Mouse (Mus musculus) heart, adult 11 months (tissue): Measurements from ENCODE around the gene Dbndd2.

Experiments
- DNase-seq: peaks from one replicate; pipeline ENCODE4 v3.0.0; 2022

The Dbndd2 gene

DNA sequence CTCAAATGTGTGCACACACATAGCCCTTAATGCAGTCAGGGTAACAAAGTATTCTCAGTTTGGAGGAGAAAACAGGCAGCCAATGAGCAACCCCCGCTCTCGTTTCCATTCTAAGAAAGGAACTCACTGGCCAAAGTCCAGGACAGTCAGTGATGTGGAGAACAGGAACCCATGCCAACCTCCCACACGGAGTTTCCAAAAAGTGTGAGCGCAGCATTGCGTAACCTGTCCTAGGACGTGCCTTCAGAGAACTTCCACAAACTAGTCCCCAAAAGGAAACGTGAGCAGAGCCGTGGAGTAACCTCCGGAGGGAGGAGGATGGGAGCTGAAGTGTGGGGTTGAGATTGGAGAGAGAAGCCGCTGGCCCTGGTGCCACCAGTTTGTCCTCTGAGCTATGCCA is 31.1 kb upstream of the Dbndd2 start:
- DNase-seq: peak; percentile 99

GRCm38 (mm10) chr2:164455421-164456190 is 30.3 kb upstream of the Dbndd2 start:
- DNase-seq: peak; percentile 98

- DNase-seq: no peak
These were observed 29.5 kb upstream of the Dbndd2 start for GRCm38 (mm10) chr2:164456413-164456812.

GRCm38 (mm10) chr2:164456864-164457300 is 29.0 kb upstream of the Dbndd2 start, which contains the start of gene Sys1:
Gene Sys1, plus strand, starts transcription at chr2:164456964.
- no peak for DNase-seq

DNA sequence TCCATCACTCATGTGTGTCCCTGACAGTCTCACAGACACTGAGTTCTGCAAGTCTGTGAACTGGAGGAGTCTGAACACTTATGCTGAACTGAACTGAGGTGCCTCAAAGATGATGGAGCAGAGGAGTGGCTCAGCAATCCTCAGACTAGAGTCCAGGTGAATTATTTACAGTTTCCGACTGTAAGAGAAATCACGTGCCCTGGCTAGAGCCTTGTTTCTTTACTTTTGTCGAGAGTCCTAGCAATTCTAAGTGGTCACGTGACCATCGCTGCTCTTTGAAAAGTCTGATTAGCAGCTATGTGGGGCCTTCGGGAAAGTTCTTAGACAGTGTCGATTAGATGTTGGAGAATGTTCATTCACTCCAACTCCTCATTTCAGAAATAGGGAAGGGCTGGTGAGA is 28.0 kb upstream of the Dbndd2 start:
- no peak for DNase-seq

DNA sequence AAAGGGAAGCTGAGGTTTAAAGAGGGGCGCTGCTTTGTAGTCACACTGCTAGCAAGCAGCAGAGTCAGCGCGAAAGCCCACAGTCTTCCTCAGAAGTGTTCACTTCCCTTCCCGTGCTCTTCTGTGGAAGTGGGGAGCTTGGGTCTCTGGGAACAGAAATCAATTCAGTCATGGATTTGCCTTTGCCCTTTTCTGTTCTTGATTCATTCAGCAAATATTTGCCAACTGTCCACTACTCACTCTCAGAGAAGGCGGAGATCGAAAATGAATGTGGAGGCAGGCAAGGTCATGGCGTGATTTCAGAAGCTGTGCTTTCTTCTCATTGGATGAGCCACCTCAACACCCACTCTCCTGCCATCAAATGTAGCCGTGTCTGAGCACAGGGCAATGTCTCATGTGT is 27.4 kb upstream of the Dbndd2 start:
- peak; percentile 94 for DNase-seq

GRCm38 (mm10) chr2:164460745-164461551 is 25.0 kb upstream of the Dbndd2 start, which contains the start of gene Gm20458:
Gene Gm20458, plus strand, starts transcription at chr2:164460967.
- DNase-seq: peak; percentile 100

DNA sequence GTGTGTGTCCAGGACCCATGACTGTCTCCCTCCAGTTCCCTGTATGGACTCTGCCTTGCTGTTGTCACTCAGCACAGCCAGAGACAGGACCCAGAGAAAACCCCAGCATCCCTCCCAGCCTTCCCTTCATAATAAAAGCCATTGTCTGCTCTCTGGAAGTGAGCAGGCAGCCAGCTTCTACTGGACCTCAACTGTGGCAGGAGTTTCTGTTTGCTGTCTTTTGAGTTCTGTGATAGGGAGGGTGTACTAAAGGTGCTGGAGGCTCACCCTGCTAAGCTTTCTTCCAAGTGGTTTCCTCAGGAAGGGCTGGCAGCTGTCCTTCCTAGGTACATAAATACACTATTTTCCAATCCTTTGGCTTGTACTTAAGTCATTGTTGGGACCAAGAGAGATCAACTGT is 20.7 kb upstream of the Dbndd2 start:
- peak; percentile 82 for DNase-seq

DNA sequence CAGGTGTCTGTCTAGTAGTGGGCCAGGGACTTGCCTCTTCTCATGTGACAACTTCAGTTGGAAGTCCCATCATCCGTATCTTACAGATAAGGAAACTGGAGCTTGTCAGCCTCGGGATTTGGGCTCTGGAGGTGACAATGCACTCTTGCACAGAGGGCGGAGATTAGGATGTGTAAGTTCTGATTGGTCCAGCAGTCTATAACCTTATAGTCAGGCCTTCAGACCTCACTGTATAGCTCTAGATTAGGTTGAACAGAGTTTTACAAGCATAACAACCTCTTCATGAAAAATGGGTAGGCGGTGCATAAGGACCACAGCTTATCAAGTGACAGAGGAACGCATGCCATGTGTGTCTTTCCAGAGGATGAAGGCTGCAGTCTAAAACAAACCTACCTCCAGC is 19.1 kb upstream of the Dbndd2 start:
- DNase-seq: no peak

DNA sequence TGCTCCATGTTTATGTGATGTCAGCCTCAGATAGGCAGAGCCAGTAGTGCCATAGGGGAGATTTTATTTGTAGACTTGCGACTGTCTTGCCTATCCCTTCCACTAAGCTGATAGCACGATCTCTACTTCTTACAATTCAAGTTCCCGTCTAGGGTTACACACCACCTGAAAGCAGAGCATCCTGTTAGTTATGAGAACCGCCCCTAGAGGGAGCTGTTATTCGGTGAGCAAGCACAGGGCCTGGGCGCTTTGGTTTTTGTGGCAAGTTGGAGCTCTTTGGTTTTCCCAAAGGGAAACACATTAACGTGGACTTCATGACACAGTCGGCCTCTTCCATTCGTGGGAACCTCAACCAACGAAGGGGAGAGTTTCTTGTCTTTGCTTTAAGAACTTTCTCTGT is 15.7 kb upstream of the Dbndd2 start:
- DNase-seq: peak; percentile 90

- DNase-seq: no peak
These were observed 12.3 kb upstream of the Dbndd2 start, which contains the start of gene Trp53tg5 for GRCm38 (mm10) chr2:164473624-164474023. Gene Trp53tg5, minus strand, starts transcription at chr2:164473724.

GRCm38 (mm10) chr2:164486258-164487114 is 580 bp downstream of the Dbndd2 start:
- DNase-seq: peak; percentile 99

DNA sequence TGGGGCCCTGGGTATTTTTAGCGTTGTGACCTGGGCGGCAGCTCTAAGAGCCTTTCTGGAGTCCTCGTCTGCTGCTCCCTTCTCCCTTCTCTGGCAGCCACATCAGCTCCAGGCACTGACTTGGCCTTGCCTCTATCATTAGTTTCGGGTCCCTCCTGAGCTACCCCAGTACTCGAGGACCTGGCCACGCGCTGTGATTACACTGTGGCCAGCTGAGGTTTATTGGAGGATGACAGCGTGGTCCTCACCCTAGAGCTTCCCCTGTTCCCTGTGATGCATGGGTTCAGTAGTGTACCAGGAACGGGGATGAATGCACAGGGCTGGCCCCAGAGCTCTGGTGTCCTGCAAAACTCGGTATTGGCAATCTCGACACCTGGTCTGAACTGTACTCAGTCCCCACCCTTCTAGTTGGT is 1.2 kb downstream of the Dbndd2 start:
- DNase-seq: peak; percentile 97

- peak; percentile 87 for DNase-seq
These were observed 1.9 kb downstream of the Dbndd2 start for GRCm38 (mm10) chr2:164487812-164488211.

DNA sequence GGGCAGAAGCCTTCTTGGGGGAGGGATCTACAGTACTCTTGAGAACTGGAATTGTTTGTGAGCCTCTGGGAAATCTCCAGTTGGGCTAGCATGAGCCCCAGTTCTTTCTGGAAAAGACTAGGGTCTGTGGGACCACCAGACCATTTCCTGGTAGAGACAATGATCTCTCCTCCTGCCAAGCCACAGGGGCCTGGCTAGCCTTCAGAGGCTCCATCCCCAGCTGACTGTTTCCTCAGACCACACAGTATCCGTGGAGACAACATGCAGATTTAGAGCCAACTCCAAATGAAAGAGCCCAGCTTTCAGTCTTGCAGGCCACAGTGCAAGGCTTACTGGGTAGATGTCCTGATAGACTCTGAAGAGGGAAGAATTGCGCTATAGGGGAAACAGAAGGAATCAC is 8.2 kb downstream of the Dbndd2 start:
- DNase-seq: no peak

- DNase-seq: no peak
These were observed 10.4 kb downstream of the Dbndd2 start for GRCm38 (mm10) chr2:164496331-164496730.

DNA sequence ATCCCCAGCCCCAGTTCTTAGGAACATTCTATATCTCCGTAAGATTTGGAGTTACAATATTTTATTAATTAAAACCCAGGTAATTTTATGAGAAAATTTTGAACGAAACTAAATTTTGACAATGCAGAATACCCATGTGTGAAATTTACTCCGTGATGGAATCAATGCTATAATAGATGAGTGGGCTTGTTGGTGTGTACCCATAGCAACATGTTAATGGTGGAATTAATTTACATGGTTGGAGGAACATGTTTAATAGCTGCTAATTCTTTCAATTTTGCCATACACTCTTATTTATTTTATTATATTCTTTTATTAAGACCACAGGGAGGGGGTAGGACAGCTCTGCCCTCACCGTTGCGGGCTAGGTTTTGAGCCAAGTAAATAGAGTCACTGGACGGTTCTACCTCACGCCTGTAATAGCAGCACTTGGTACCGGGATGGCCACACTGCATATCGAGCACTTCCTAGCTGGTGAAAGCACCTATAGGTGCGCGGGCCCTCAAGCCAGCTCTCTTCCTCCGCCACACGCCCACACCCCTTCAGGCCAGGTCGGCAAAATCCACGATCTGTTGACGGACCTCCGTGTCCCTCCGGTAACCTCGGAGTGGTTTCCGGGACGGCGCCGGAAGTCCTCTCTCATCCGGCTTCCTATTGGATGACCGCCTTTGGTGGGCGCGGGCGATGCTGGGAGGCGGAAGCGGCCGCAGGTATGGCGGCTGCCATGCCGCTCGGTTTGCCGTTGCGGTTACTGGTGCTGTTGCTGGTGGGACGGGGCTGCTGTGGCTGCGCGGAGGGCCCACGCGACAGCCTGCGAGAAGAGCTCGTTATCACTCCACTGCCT is 11.2 kb downstream of the Dbndd2 start, which contains the start of gene Pigt:
TSS of gene Pigt (plus strand) at position 674 of the 844 bp plus-strand sequence.
- peak; percentile 99 for DNase-seq

GRCm38 (mm10) chr2:164497691-164498268 is 11.9 kb downstream of the Dbndd2 start:
- no peak for DNase-seq

- no peak for DNase-seq
These were observed 13.4 kb downstream of the Dbndd2 start for GRCm38 (mm10) chr2:164499317-164499716.

DNA sequence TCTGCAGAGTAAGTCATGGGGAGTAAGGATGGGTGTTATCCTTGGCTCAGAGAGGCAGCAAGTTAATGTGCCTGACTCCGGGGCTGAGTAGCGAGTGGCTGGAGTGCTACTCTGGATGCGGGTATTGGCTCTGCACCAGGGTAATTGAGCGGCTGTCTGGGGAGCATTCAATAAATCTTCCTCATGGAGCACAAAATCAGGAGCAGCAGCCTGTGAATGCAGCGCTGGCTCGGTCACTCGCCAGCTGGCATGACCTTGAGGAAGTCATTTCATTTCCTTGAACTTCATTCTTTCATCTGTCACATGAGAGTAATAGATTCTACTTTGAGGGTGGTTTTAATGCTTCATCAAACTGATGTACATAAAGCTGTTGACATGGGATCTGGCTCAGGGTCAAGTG is 14.6 kb downstream of the Dbndd2 start:
- DNase-seq: no peak

GRCm38 (mm10) chr2:164504919-164505318 is 19.0 kb downstream of the Dbndd2 start:
- DNase-seq: no peak
